In genomic region chr19:60553501-60553900, GRCm38 (mm10) we compare ENCODE assay signal across 9 mouse cellular contexts. TPM values are rescaled to one million over a fixed set of nuclear protein-coding genes. Genes with fewer than 3 reads are reported as not detected.
DNase-seq lines count a peak whose midpoint lies in the region; ATAC-seq and TF ChIP-seq lines count a peak whose summit lies in the region.
"Had no signal": no experiment of that assay in that cellular context is flagged by ENCODE, and none has a peak within 500 bp of the region (broad histone marks: within the 10 kb centered on the region; RNA-seq: fewer than 3 reads in every experiment).

No protein-coding gene starts in this region.

- no peaks in the 10 kb centered on the region for H3K27me3 ChIP-seq in heart, embryonic 11.5 days (ENCODE audit: control insufficient read depth, insufficient read depth, low read length)
- H3K27me3 ChIP-seq in embryonic facial prominence, embryonic 11.5 days (ENCODE audit: control insufficient read depth, insufficient read depth, low read length): no peaks in the 10 kb centered on the region
- no peaks in the 10 kb centered on the region for H3K27me3 ChIP-seq in lung, embryonic 14.5 days (ENCODE audit: insufficient read depth, low read length)
- H3K27me3 ChIP-seq: embryonic facial prominence, embryonic 13.5 days had no signal

- no peaks in the 10 kb centered on the region; the same call in 1 of the 2 replicates for H3K36me3 ChIP-seq in heart, embryonic 11.5 days (ENCODE audit: control insufficient read depth, insufficient read depth, low read length)
- no peaks in the 10 kb centered on the region for H3K36me3 ChIP-seq in embryonic facial prominence, embryonic 11.5 days (replicated peaks; ENCODE audit: control insufficient read depth, insufficient read depth, low read depth, low read length)
- H3K36me3 ChIP-seq in lung, embryonic 14.5 days (ENCODE audit: insufficient read depth): peaks cover 26% of the 10 kb centered on the region; the same call in 1 of the 2 replicates

- no peaks in the 10 kb centered on the region for H3K4me1 ChIP-seq in heart, embryonic 11.5 days (ENCODE audit: control insufficient read depth, insufficient read depth, low read length)
- H3K4me1 ChIP-seq in embryonic facial prominence, embryonic 11.5 days (ENCODE audit: control insufficient read depth, insufficient read depth, low read length): no peaks in the 10 kb centered on the region
- H3K4me1 ChIP-seq in lung, embryonic 14.5 days (ENCODE audit: insufficient read depth): no peaks in the 10 kb centered on the region
- H3K4me1 ChIP-seq: embryonic facial prominence, embryonic 13.5 days had no signal

- no peak overlapping the region for H3K4me3 ChIP-seq in heart, embryonic 11.5 days (ENCODE audit: low read depth, low read length)
- H3K4me3 ChIP-seq in embryonic facial prominence, embryonic 11.5 days (ENCODE audit: low read depth, low read length): no peak overlapping the region
- H3K4me3 ChIP-seq in lung, embryonic 14.5 days (ENCODE audit: low read depth, low read length): no peak overlapping the region
- H3K4me3 ChIP-seq: embryonic facial prominence, embryonic 13.5 days had no signal

- no peak for ATAC-seq in heart, embryonic 11.5 days (replicated peaks; ENCODE audit: insufficient number of reproducible peaks, low FRiP score, low TSS enrichment)
- no peak for ATAC-seq in embryonic facial prominence, embryonic 11.5 days (replicated peaks; ENCODE audit: insufficient number of reproducible peaks, low FRiP score, low TSS enrichment, low read depth)
- no peak for ATAC-seq in lung, embryonic 14.5 days (ENCODE audit: insufficient read depth)

- H3K9ac ChIP-seq in heart, embryonic 11.5 days (ENCODE audit: low read depth, low read length): no peak overlapping the region
- H3K9ac ChIP-seq in embryonic facial prominence, embryonic 11.5 days (replicated peaks; ENCODE audit: low read length): no peak overlapping the region
- no peak overlapping the region for H3K9ac ChIP-seq in lung, embryonic 14.5 days
- H3K9ac ChIP-seq: embryonic facial prominence, embryonic 13.5 days had no signal

- peak; percentile 33 to 83 for DNase-seq in heart, adult 18-20 months
- DNase-seq in B cell, adult 2 months: peak; percentile 71 to 78
- DNase-seq in adrenal gland, adult 2 months: peak; percentile 49
- peak; percentile 70 for DNase-seq in embryonic facial prominence, embryonic 11.5 days (ENCODE audit: low spot score)
- DNase-seq in kidney, postnatal 14 days: peak; percentile 64
- peak; percentile 77 for DNase-seq in lung, embryonic 14.5 days
- peak; percentile 27 for DNase-seq in spleen, adult 12 weeks (ENCODE audit: low spot score)

- no peaks in the 10 kb centered on the region for H3K9me3 ChIP-seq in heart, embryonic 11.5 days (replicated peaks; ENCODE audit: control insufficient read depth, low read length)
- no peaks in the 10 kb centered on the region for H3K9me3 ChIP-seq in embryonic facial prominence, embryonic 11.5 days (replicated peaks; ENCODE audit: control insufficient read depth, low read length)
- H3K9me3 ChIP-seq in lung, embryonic 14.5 days (ENCODE audit: low read depth, low read length): no peaks in the 10 kb centered on the region
- H3K9me3 ChIP-seq: embryonic facial prominence, embryonic 13.5 days had no signal

- TF ChIP-seq CTCF in lung, embryonic 14.5 days (IDR thresholded peaks at IDR 0.05; ENCODE audit: low read depth): peak; percentile 70

- H3K27ac ChIP-seq in heart, embryonic 11.5 days (ENCODE audit: low read depth, low read length): no peak overlapping the region
- H3K27ac ChIP-seq in embryonic facial prominence, embryonic 11.5 days (replicated peaks; ENCODE audit: low read depth, low read length): no peak overlapping the region
- no peak overlapping the region for H3K27ac ChIP-seq in lung, embryonic 14.5 days (ENCODE audit: low read depth)
- H3K27ac ChIP-seq: embryonic facial prominence, embryonic 13.5 days had no signal

- no peak overlapping the region for H3K4me2 ChIP-seq in heart, embryonic 11.5 days
- H3K4me2 ChIP-seq in embryonic facial prominence, embryonic 11.5 days (ENCODE audit: low read depth, low read length): no peak overlapping the region
- no peak overlapping the region for H3K4me2 ChIP-seq in lung, embryonic 14.5 days
- H3K4me2 ChIP-seq: embryonic facial prominence, embryonic 13.5 days had no signal

RNA-seq across cellular contexts. Expression of gene Cacul1, which starts 27.3 kb away (rescaled TPM):
- total RNA-seq in heart, adult 18-20 months (2021): 10 to 100 TPM; 29.3 to 30.1 TPM
- 22.5 and 24.5 TPM in 2 replicates for polyA plus RNA-seq in heart, embryonic 11.5 days (2014; fragmentation: Nextera tagmentation; extraction: Ambion mirVana)
- 10 to 100 TPM; 37.0 to 48.0 TPM for total RNA-seq in adrenal gland, adult 2 months (2021)
- 21.5 and 23.2 TPM in 2 replicates for polyA plus RNA-seq in adrenal gland, adult 2 months (2012; rRNA removed)
- polyA plus RNA-seq in embryonic facial prominence, embryonic 11.5 days (2014; fragmentation: Nextera tagmentation; extraction: Ambion mirVana): 32.9 and 34.0 TPM in 2 replicates
- polyA plus RNA-seq in lung, embryonic 14.5 days (2014; fragmentation: Nextera tagmentation; extraction: Ambion mirVana): 29.3 and 30.8 TPM in 2 replicates

Comparison
In these comparisons a context has a peak if more than half of its experiments do, and no peak if none do; other contexts are left out.
1. DNase-seq: peak in every context shown above with its lines; median percentile 77 in lung, embryonic 14.5 days; 74 in B cell, adult 2 months; 70 in embryonic facial prominence, embryonic 11.5 days; 64 in kidney, postnatal 14 days; 58 in heart, adult 18-20 months; 49 in adrenal gland, adult 2 months; 27 in spleen, adult 12 weeks.